Mouse (Mus musculus): ENCODE measurements around the gene B4galt3. TPM values are rescaled to one million over a fixed set of nuclear protein-coding genes. Genes with fewer than 3 reads are reported as not detected.

Gene B4galt3
- polyA plus RNA-seq, 1 experiment from 2014 or later, result 34.2 TPM

- WGBS, result 0% methylated on average over 10 of the region's 10 CpGs
- Histone ChIP-seq H3K4me2 (replicated peaks; ENCODE audit: low read depth) (peak overlapping the region; percentile 77), H3K27ac (replicated peaks) (peak overlapping the region; percentile 93), H3K4me1 (replicated peaks; ENCODE audit: control insufficient read depth, insufficient read depth) (peaks cover 2% of the 10 kb centered on the region; the same call in 1 of the 2 replicates), H3K27me3 (ENCODE audit: control insufficient read depth, insufficient read depth, low read length) (no peaks in the 10 kb centered on the region), H3K4me3 (ENCODE audit: low read depth, low read length) (peak overlapping the region; percentile 62), H3K9ac (ENCODE audit: low read length) (peak overlapping the region; percentile 72), H3K36me3 (ENCODE audit: control insufficient read depth, insufficient read depth, low read length) (peaks cover 21% of the 10 kb centered on the region; the same call in 1 of the 2 replicates), H3K9me3 (ENCODE audit: control insufficient read depth, low read length) (no peaks in the 10 kb centered on the region)
- DNase-seq (ENCODE audit: low spot score) (peak; percentile 81), ATAC-seq (ENCODE audit: low FRiP score, low TSS enrichment) (peak; percentile 55)
- TF ChIP-seq EP300 (optimal IDR thresholded peaks at IDR 0.05) (no peak), CTCF (IDR thresholded peaks at IDR 0.05; ENCODE audit: low read depth) (peak; percentile 87)
Measured at GRCm38 (mm10) chr1:171281528-171281923, 11.4 kb downstream of the B4galt3 start.

- H3K9me3 ChIP-seq (ENCODE audit: control insufficient read depth, low read length), result no peaks in the 10 kb centered on the region
- no peaks in the 10 kb centered on the region for H3K27me3 ChIP-seq (ENCODE audit: control insufficient read depth, insufficient read depth, low read length)
- 74% methylated on average over 18 of the region's 18 CpGs for WGBS
- DNase-seq (ENCODE audit: low spot score) (no peak), ATAC-seq (ENCODE audit: low FRiP score, low TSS enrichment) (no peak)
- H3K4me2 ChIP-seq (replicated peaks; ENCODE audit: low read depth), result no peak overlapping the region
- H3K4me1 ChIP-seq (replicated peaks; ENCODE audit: control insufficient read depth, insufficient read depth), result peaks cover 8% of the 10 kb centered on the region; the same call in 1 of the 2 replicates
- H3K27ac ChIP-seq (replicated peaks), result no peak overlapping the region
- TF ChIP-seq CTCF (IDR thresholded peaks at IDR 0.05; ENCODE audit: low read depth) (no peak), EP300 (optimal IDR thresholded peaks at IDR 0.05) (no peak)
- no peak overlapping the region for H3K4me3 ChIP-seq (ENCODE audit: low read depth, low read length)
- H3K36me3 ChIP-seq (ENCODE audit: control insufficient read depth, insufficient read depth, low read length), result peaks cover 14% of the 10 kb centered on the region; the same call in 1 of the 2 replicates
- peak overlapping the region; percentile 72; the same call in 1 of the 2 replicates for H3K9ac ChIP-seq (ENCODE audit: low read length)
Measured at GRCm38 (mm10) chr1:171282086-171282805, 12.1 kb downstream of the B4galt3 start.

GRCm38 (mm10) chr1:171283188-171284160 is 13.3 kb downstream of the B4galt3 start:
- WGBS, result 88% methylated on average over 18 of the region's 18 CpGs
- Histone ChIP-seq H3K36me3 (ENCODE audit: control insufficient read depth, insufficient read depth, low read length) (peaks cover 7% of the 10 kb centered on the region; the same call in 1 of the 2 replicates), H3K4me2 (replicated peaks; ENCODE audit: low read depth) (no peak overlapping the region), H3K27me3 (ENCODE audit: control insufficient read depth, insufficient read depth, low read length) (no peaks in the 10 kb centered on the region), H3K9ac (ENCODE audit: low read length) (no peak overlapping the region), H3K27ac (replicated peaks) (no peak overlapping the region), H3K9me3 (ENCODE audit: control insufficient read depth, low read length) (no peaks in the 10 kb centered on the region), H3K4me1 (replicated peaks; ENCODE audit: control insufficient read depth, insufficient read depth) (peaks cover 8% of the 10 kb centered on the region; the same call in 1 of the 2 replicates), H3K4me3 (ENCODE audit: low read depth, low read length) (no peak overlapping the region)
- ATAC-seq (ENCODE audit: low FRiP score, low TSS enrichment), result no peak
- DNase-seq (ENCODE audit: low spot score), result no peak
- TF ChIP-seq EP300 (optimal IDR thresholded peaks at IDR 0.05) (no peak), CTCF (IDR thresholded peaks at IDR 0.05; ENCODE audit: low read depth) (no peak)

GRCm38 (mm10) chr1:171284491-171284890 is 14.4 kb downstream of the B4galt3 start:
- Histone ChIP-seq H3K36me3 (ENCODE audit: control insufficient read depth, insufficient read depth, low read length) (peaks cover 14% of the 10 kb centered on the region), H3K27me3 (ENCODE audit: control insufficient read depth, insufficient read depth, low read length) (no peaks in the 10 kb centered on the region), H3K4me3 (ENCODE audit: low read depth, low read length) (no peak overlapping the region), H3K4me2 (replicated peaks; ENCODE audit: low read depth) (no peak overlapping the region), H3K27ac (replicated peaks) (no peak overlapping the region), H3K4me1 (replicated peaks; ENCODE audit: control insufficient read depth, insufficient read depth) (peaks cover 8% of the 10 kb centered on the region; the same call in 1 of the 2 replicates), H3K9me3 (ENCODE audit: control insufficient read depth, low read length) (no peaks in the 10 kb centered on the region), H3K9ac (ENCODE audit: low read length) (no peak overlapping the region)
- TF ChIP-seq EP300 (optimal IDR thresholded peaks at IDR 0.05) (no peak), CTCF (IDR thresholded peaks at IDR 0.05; ENCODE audit: low read depth) (no peak)
- WGBS, result 88% methylated on average over 15 of the region's 15 CpGs
- DNase-seq (ENCODE audit: low spot score), result no peak
- no peak for ATAC-seq (ENCODE audit: low FRiP score, low TSS enrichment)

- peaks cover 6% of the 10 kb centered on the region; the same call in 1 of the 2 replicates for H3K4me1 ChIP-seq (replicated peaks; ENCODE audit: control insufficient read depth, insufficient read depth)
- H3K9ac ChIP-seq (ENCODE audit: low read length), result no peak overlapping the region
- H3K9me3 ChIP-seq (ENCODE audit: control insufficient read depth, low read length), result no peaks in the 10 kb centered on the region
- H3K27ac ChIP-seq (replicated peaks), result 0 out of 2 replicates have a peak overlapping the region, but pooled peaks have one; percentile 30
- no peaks in the 10 kb centered on the region for H3K27me3 ChIP-seq (ENCODE audit: control insufficient read depth, insufficient read depth, low read length)
- no peak for TF ChIP-seq EP300 (optimal IDR thresholded peaks at IDR 0.05)
- TF ChIP-seq CTCF (IDR thresholded peaks at IDR 0.05; ENCODE audit: low read depth), result no peak
- 87% methylated on average over 20 of the region's 20 CpGs for WGBS
- H3K36me3 ChIP-seq (ENCODE audit: control insufficient read depth, insufficient read depth, low read length), result peaks cover 14% of the 10 kb centered on the region
- DNase-seq (ENCODE audit: low spot score), result no peak
- ATAC-seq (ENCODE audit: low FRiP score, low TSS enrichment), result no peak
- H3K4me3 ChIP-seq (ENCODE audit: low read depth, low read length), result no peak overlapping the region
- H3K4me2 ChIP-seq (replicated peaks; ENCODE audit: low read depth), result no peak overlapping the region
Measured at GRCm38 (mm10) chr1:171285096-171285892, 15.2 kb downstream of the B4galt3 start.

All from stomach, postnatal 0 days (tissue).